Mouse (Mus musculus) bone marrow, adult 2 months (tissue): ENCODE data around the gene Sel1l3.

Experiments used
- CTCF ChIP-seq: fragments of 200-500 bp; IDR thresholded peaks from 2 replicates; pipeline ENCODE4 v1.5.1; 2011; ENCODE audit warnings: low read length, control low read depth; ENCODE audit not compliant: control insufficient read depth, insufficient read depth
- POLR2A ChIP-seq: fragments of 200-500 bp; IDR thresholded peaks from 2 replicates; pipeline ENCODE4 v1.6.1; 2011; ENCODE audit warnings: low read depth, mild to moderate bottlenecking, control low read depth, low read length, borderline replicate concordance; ENCODE audit not compliant: control insufficient read depth

DNA sequence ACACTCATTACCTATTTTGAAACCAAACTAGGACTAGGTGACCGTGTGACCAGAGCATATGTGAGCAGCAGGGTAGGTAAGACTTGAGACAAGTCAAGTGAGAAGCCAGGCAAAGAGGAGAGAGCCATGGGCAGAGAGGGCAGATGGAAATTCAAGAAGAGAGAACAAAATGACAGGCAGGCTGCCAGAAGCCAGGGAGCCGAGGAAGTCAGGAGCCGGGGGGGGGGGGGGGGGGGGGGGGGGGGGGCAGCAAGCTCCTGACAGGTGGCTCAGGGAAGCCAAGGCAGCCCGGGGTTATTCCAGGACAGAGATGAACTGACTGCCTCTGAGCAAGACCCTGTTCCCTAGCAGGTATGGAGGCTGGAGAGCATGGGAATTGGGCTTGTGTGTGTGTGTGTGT is 37.7 kb downstream of the Sel1l3 start:
- no peak for TF ChIP-seq POLR2A
- no peak for TF ChIP-seq CTCF
